Mouse (Mus musculus) MEL (cell line): ENCODE data around the gene Tle4. TPM values are rescaled to one million over a fixed set of nuclear protein-coding genes. Genes with fewer than 3 reads are reported as not detected.

Experiments
- DNase-seq: peaks from one replicate; pipeline ENCODE4 v3.0.0; 2011; ENCODE audit warnings: low read depth, low spot score
- H3K27ac ChIP-seq: 2 replicates; pipeline ENCODE4 v1.5.1; 2012; ENCODE audit warnings: low read depth, mild to moderate bottlenecking, control low read depth, low read length, moderate library complexity; ENCODE audit not compliant: control insufficient read depth
- H3K27me3 ChIP-seq, 2 experiments: fragments of 150-350 bp in 1 of 2; sonication (generic) in 1 of 2; 2 replicates each; pipeline ENCODE4 v1.6.1; 2012; ENCODE audit warnings: low read length in 2 of 2, mild to moderate bottlenecking in 2 of 2, improper control_type of control experiment in 1 of 2, moderate library complexity in 1 of 2; ENCODE audit not compliant: insufficient read depth in 2 of 2, control insufficient read depth in 1 of 2
- H3K36me3 ChIP-seq, 2 experiments: 2 replicates each; pipeline ENCODE4 v1.6.1; 2012 to 2014; ENCODE audit warnings: low read length in 2 of 2, improper control_type of control experiment in 1 of 2, inconsistent platforms in 1 of 2, mild to moderate bottlenecking in 1 of 2; ENCODE audit not compliant: insufficient read depth in 2 of 2, control insufficient read depth in 1 of 2
- H3K4me1 ChIP-seq, 2 experiments: fragments of 150-350 bp in 1 of 2; sonication (generic) in 1 of 2; 2 replicates each; pipeline ENCODE4 v1.6.1; 2012; ENCODE audit warnings: low read length in 2 of 2, improper control_type of control experiment in 1 of 2, mild to moderate bottlenecking in 1 of 2; ENCODE audit not compliant: insufficient read depth in 2 of 2, control insufficient read depth in 1 of 2
- H3K4me3 ChIP-seq, 2 experiments: fragments of 150-350 bp in 1 of 2; sonication (generic) in 1 of 2; 2 replicates each; pipeline ENCODE4 v1.5.1; 2012; ENCODE audit warnings: low read depth in 2 of 2, low read length in 2 of 2, mild to moderate bottlenecking in 2 of 2, moderate library complexity in 2 of 2, control low read depth in 1 of 2, improper control_type of control experiment in 1 of 2; ENCODE audit not compliant: control insufficient read depth in 1 of 2, insufficient read depth in 1 of 2
- H3K79me2 ChIP-seq: 2 replicates; pipeline ENCODE4 v1.6.1; 2012; ENCODE audit warnings: mild to moderate bottlenecking, low read length, moderate library complexity; ENCODE audit not compliant: control insufficient read depth, poor library complexity, insufficient read depth
- H3K9ac ChIP-seq: 2 replicates; pipeline ENCODE4 v1.6.1; 2012; ENCODE audit warnings: low read depth, mild to moderate bottlenecking, control low read depth, low read length, moderate library complexity; ENCODE audit not compliant: control insufficient read depth, poor library complexity, severe bottlenecking
- H3K9me3 ChIP-seq: fragments of 150-350 bp; sonication (generic); replicated peaks from 2 replicates; pipeline ENCODE4 v1.6.1; 2012; ENCODE audit warnings: mild to moderate bottlenecking, low read length, improper control_type of control experiment, moderate library complexity; ENCODE audit not compliant: insufficient read depth
- BHLHE40 ChIP-seq: IDR thresholded peaks from 2 replicates; pipeline ENCODE4 v1.6.1; 2012; ENCODE audit warnings: low read depth, mild to moderate bottlenecking, inconsistent platforms, low read length, improper control_type of control experiment, borderline replicate concordance
- CHD1 ChIP-seq: IDR thresholded peaks from 2 replicates; pipeline ENCODE4 v1.6.1; 2012; ENCODE audit warnings: low read depth, mild to moderate bottlenecking, inconsistent platforms, low read length, improper control_type of control experiment
- CHD2 ChIP-seq: IDR thresholded peaks from 2 replicates; pipeline ENCODE4 v1.6.1; 2011; ENCODE audit warnings: low read length, improper control_type of control experiment
- CTCF ChIP-seq, 3 experiments: IDR thresholded peaks in 2 of 3; conservative IDR thresholded peaks in 1 of 3; 2 replicates each; pipeline ENCODE4 v1.5.1; 2011 to 2012; ENCODE audit warnings: low read length in 3 of 3, low read depth in 2 of 3, mild to moderate bottlenecking in 2 of 3, improper control_type of control experiment in 1 of 3, inconsistent platforms in 1 of 3, mixed read lengths in 1 of 3, moderate library complexity in 1 of 3; ENCODE audit not compliant: control insufficient read depth in 1 of 3, insufficient read depth in 1 of 3, poor library complexity in 1 of 3, severe bottlenecking in 1 of 3
- E2F4 ChIP-seq: IDR thresholded peaks from 2 replicates; pipeline ENCODE4 v1.6.1; 2011; ENCODE audit warnings: low read depth, low read length, improper control_type of control experiment, borderline replicate concordance
- EP300 ChIP-seq, 2 experiments: IDR thresholded peaks; 2 replicates each; pipeline ENCODE4 v1.6.1; 2011; ENCODE audit warnings: improper control_type of control experiment in 2 of 2, low read length in 2 of 2, low read depth in 1 of 2, mild to moderate bottlenecking in 1 of 2
- ETS1 ChIP-seq: IDR thresholded peaks from 2 replicates; pipeline ENCODE4 v1.6.1; 2012; ENCODE audit warnings: low read depth, mild to moderate bottlenecking, inconsistent platforms, low read length, improper control_type of control experiment, moderate library complexity
- HCFC1 ChIP-seq: IDR thresholded peaks from 2 replicates; pipeline ENCODE4 v1.6.1; 2012; ENCODE audit warnings: low read depth, mild to moderate bottlenecking, inconsistent platforms, low read length, improper control_type of control experiment, moderate library complexity
- KAT2A ChIP-seq: conservative IDR thresholded peaks from 2 replicates; pipeline ENCODE4 v1.6.1; 2012; ENCODE audit warnings: low read depth, low read length, improper control_type of control experiment, inconsistent platforms
- MAX ChIP-seq: IDR thresholded peaks from 2 replicates; pipeline ENCODE4 v1.6.1; 2011; ENCODE audit warnings: low read length, improper control_type of control experiment
- MEF2A ChIP-seq: IDR thresholded peaks from 2 replicates; pipeline ENCODE4 v1.6.1; 2014; ENCODE audit warnings: low read depth, mild to moderate bottlenecking, inconsistent platforms, low read length, improper control_type of control experiment; ENCODE audit not compliant: poor library complexity, insufficient replicate concordance, severe bottlenecking; ENCODE audit errors: extremely low read depth
- MXI1 ChIP-seq: IDR thresholded peaks from 2 replicates; pipeline ENCODE4 v1.6.1; 2011; ENCODE audit warnings: mild to moderate bottlenecking, low read depth, low read length, improper control_type of control experiment
- MYB ChIP-seq: IDR thresholded peaks from 2 replicates; pipeline ENCODE4 v1.6.1; 2011; ENCODE audit warnings: mild to moderate bottlenecking, low read depth, low read length, improper control_type of control experiment
- MYC ChIP-seq: IDR thresholded peaks from 2 replicates; pipeline ENCODE4 v1.6.1; 2011; ENCODE audit warnings: low read depth, mild to moderate bottlenecking, low read length, improper control_type of control experiment, moderate library complexity
- NELFE ChIP-seq: IDR thresholded peaks from 2 replicates; pipeline ENCODE4 v1.6.1; 2011; ENCODE audit warnings: low read depth, low read length, improper control_type of control experiment
- POLR2A ChIP-seq, 2 experiments: IDR thresholded peaks; 2 replicates each; pipeline ENCODE4 v1.6.1; 2011 to 2012; ENCODE audit warnings: low read length in 2 of 2, mild to moderate bottlenecking in 2 of 2, control low read depth in 1 of 2, improper control_type of control experiment in 1 of 2, low read depth in 1 of 2, moderate library complexity in 1 of 2; ENCODE audit not compliant: control insufficient read depth in 1 of 2, insufficient read depth in 1 of 2, poor library complexity in 1 of 2
- POLR2AphosphoS2 ChIP-seq: IDR thresholded peaks from 2 replicates; pipeline ENCODE4 v1.6.1; 2011; ENCODE audit warnings: low read length, improper control_type of control experiment
- POLR2AphosphoS5 ChIP-seq: IDR thresholded peaks from 2 replicates; pipeline ENCODE4 v1.6.1; 2012; ENCODE audit warnings: low read depth, borderline replicate concordance, mild to moderate bottlenecking, inconsistent platforms, low read length, moderate library complexity, mixed read lengths
- SIN3A ChIP-seq: IDR thresholded peaks from 2 replicates; pipeline ENCODE4 v1.6.1; 2012; ENCODE audit warnings: low read length, improper control_type of control experiment, inconsistent platforms
- TBP ChIP-seq: IDR thresholded peaks from 2 replicates; pipeline ENCODE4 v1.8.0; 2011; ENCODE audit warnings: low read depth, low read length, improper control_type of control experiment
- TCF12 ChIP-seq: IDR thresholded peaks from 2 replicates; pipeline ENCODE4 v1.6.1; 2014; ENCODE audit warnings: low read depth, mild to moderate bottlenecking, inconsistent platforms, low read length, improper control_type of control experiment, moderate library complexity
- USF1 ChIP-seq: IDR thresholded peaks from 2 replicates; pipeline ENCODE4 v1.6.1; 2014; ENCODE audit warnings: low read depth, mild to moderate bottlenecking, inconsistent platforms, low read length, improper control_type of control experiment, moderate library complexity
- ZC3H11A ChIP-seq: IDR thresholded peaks from 2 replicates; pipeline ENCODE4 v1.6.1; 2012; ENCODE audit warnings: low read depth, mild to moderate bottlenecking, inconsistent platforms, low read length, improper control_type of control experiment
- ZKSCAN1 ChIP-seq: IDR thresholded peaks from 2 replicates; pipeline ENCODE4 v1.6.1; 2012; ENCODE audit warnings: low read depth, mild to moderate bottlenecking, inconsistent platforms, low read length, improper control_type of control experiment, moderate library complexity
- ZMIZ1 ChIP-seq: IDR thresholded peaks from 2 replicates; pipeline ENCODE4 v1.6.1; 2012; ENCODE audit warnings: low read depth, mild to moderate bottlenecking, inconsistent platforms, low read length, improper control_type of control experiment, moderate library complexity
- polyA plus RNA-seq, 2 experiments: library from polyadenylated mRNA; stranded (reverse) in 1 of 2; unstranded in 1 of 2; fragments of >175 nt in 1 of 2; fragments of >200 nt in 1 of 2; gene quantifications; 2 replicates each; pipeline versions ENCODE4 v1.2.1 to v1.2.4; 2012; ENCODE audit warnings: low replicate concordance in 2 of 2, low read depth in 1 of 2; ENCODE audit not compliant: insufficient read length in 2 of 2, insufficient read depth in 1 of 2, missing spikeins in 1 of 2
- total RNA-seq: library from RNA; depleted of rRNA; stranded (reverse); fragments of 300-350 nt; gene quantifications from 2 replicates; pipeline ENCODE4 v1.2.3, GENCODE M21; 2012; rRNA removed

Gene Tle4
- total RNA-seq (6.0 and 8.1 TPM in 2 replicates), polyA plus RNA-seq (10 to 100 TPM; 14.0 to 42.5 TPM)

GRCm38 (mm10) chr19:14597917-14598689 lies at the start of gene Tle4:
Tle4 (minus strand) TSS chr19:14598051.
- peak; percentile 47; the same call in 1 of the 2 replicates for TF ChIP-seq MXI1
- no peak for TF ChIP-seq MYB
- TF ChIP-seq POLR2AphosphoS2: peak; percentile 96; the same call in 1 of the 2 replicates
- TF ChIP-seq EP300 (IDR thresholded peaks at IDR 0.05; ENCODE audit: low read depth in 1 of 2, low read length in 2 of 2): 0 out of 4 replicates have a peak, but pooled peaks of 1 of the 2 experiments have one; percentile 14
- TF ChIP-seq MYC: 0 out of 2 replicates have a peak, but pooled peaks have one; percentile 50
- TF ChIP-seq POLR2AphosphoS5: peak; percentile 88; the same call in 1 of the 2 replicates
- TF ChIP-seq ZKSCAN1: no peak
- TF ChIP-seq ETS1: peak; percentile 44
- peak; percentile 95 for TF ChIP-seq TBP
- TF ChIP-seq ZC3H11A: no peak
- no peak for TF ChIP-seq CHD2
- TF ChIP-seq KAT2A: peak; percentile 77
- peak; percentile 62 for TF ChIP-seq TCF12
- TF ChIP-seq ZMIZ1: peak; percentile 98
- peak in 1 of 3 experiments; percentile 24; a peak in 1 of 6 replicates for TF ChIP-seq CTCF (IDR thresholded peaks at IDR 0.05 in 2 of 3, conservative IDR thresholded peaks at IDR 0.05 in 1 of 3; ENCODE audit: control insufficient read depth in 1 of 3, insufficient read depth in 1 of 3, low read depth in 2 of 3, low read length in 3 of 3, poor library complexity in 1 of 3, severe bottlenecking in 1 of 3)
- peak; percentile 46; the same call in 1 of the 2 replicates for TF ChIP-seq USF1
- TF ChIP-seq MEF2A: peak; percentile 74; the same call in 1 of the 2 replicates
- peak; percentile 98 for TF ChIP-seq HCFC1
- 0 out of 2 replicates have a peak, but pooled peaks have one; percentile 7 for TF ChIP-seq MAX
- peak; percentile 92 for TF ChIP-seq NELFE
- TF ChIP-seq SIN3A: peak; percentile 59
- TF ChIP-seq E2F4: 0 out of 2 replicates have a peak, but pooled peaks have one; percentile 58
- no peak for TF ChIP-seq CHD1
- TF ChIP-seq POLR2A (IDR thresholded peaks at IDR 0.05; ENCODE audit: control insufficient read depth in 1 of 2, insufficient read depth in 1 of 2, low read depth in 1 of 2, low read length in 2 of 2, poor library complexity in 1 of 2): peak; percentile 68 to 96
- TF ChIP-seq BHLHE40: peak; percentile 96
- DNase-seq: peak; percentile 99
- Histone ChIP-seq H3K4me1 (peaks cover 0 to 11% of the 10 kb centered on the region in 2 experiments; a peak in 3 of 4 replicates), H3K9ac (peak within 1 kb of the TSS; percentile 98), H3K9me3 (no peaks in the 10 kb centered on the region), H3K79me2 (peaks cover 21% of the 10 kb centered on the region), H3K27me3 (no peaks in the 10 kb centered on the region), H3K36me3 (peaks cover 2 to 13% of the 10 kb centered on the region in 2 experiments), H3K4me3 (peak within 1 kb of the TSS; percentile 96 to 99), H3K27ac (peak within 1 kb of the TSS; percentile 99)
